Mouse (Mus musculus): Measurements from ENCODE around the gene Fblim1.

The Fblim1 gene

GRCm38 (mm10) chr4:141537706-141538407 lies 68.0 kb downstream of the Fblim1 start:
- no peak for DNase-seq

- no peak for DNase-seq
Observed at GRCm38 (mm10) chr4:141537226-141537610, 68.7 kb downstream of the Fblim1 start.

- peak; percentile 69 for DNase-seq
Observed at GRCm38 (mm10) chr4:141536291-141537225, 69.3 kb downstream of the Fblim1 start.

GRCm38 (mm10) chr4:141534947-141535680 lies 70.8 kb downstream of the Fblim1 start:
- peak; percentile 37 for DNase-seq

GRCm38 (mm10) chr4:141530979-141531378 lies 74.9 kb downstream of the Fblim1 start:
- no peak for DNase-seq

GRCm38 (mm10) chr4:141528938-141529337 lies 77.0 kb downstream of the Fblim1 start:
- no peak for DNase-seq

- no peak for DNase-seq
Observed at GRCm38 (mm10) chr4:141526936-141527650, 78.8 kb downstream of the Fblim1 start.

All from kidney, adult 11 months (tissue).